Mouse (Mus musculus) liver, adult (tissue): ENCODE results near the gene Cycs.

Source experiments
- GATA4 ChIP-seq: IDR thresholded peaks from 2 replicates; pipeline ENCODE4 v1.6.1; 2014; ENCODE audit warnings: mild to moderate bottlenecking, low read length; ENCODE audit not compliant: insufficient replicate concordance

Cycs gene

DNA sequence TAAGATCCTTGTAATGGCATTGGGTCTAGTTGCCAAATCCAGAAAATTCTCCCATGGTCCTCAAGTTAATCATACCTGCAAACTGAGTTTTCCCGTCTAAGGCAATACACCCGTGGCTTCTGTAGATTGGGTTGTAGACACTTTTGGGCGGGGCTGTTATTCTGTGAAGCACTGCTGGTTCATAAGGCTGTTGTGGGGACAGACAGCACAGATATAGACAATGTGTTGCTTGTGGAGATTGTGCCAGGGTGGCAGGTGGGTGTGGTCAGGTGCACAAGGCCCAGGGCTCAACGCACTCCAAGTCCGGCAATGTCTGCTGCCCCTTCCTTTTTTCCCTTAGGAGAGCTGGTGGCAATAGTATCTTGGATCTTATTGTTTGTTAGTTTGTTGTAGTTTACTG lies 48.0 kb downstream of the Cycs start:
- no peak for TF ChIP-seq GATA4
